Mouse (Mus musculus): ENCODE results near the gene Wnt2b.

Gene Wnt2b

DNA sequence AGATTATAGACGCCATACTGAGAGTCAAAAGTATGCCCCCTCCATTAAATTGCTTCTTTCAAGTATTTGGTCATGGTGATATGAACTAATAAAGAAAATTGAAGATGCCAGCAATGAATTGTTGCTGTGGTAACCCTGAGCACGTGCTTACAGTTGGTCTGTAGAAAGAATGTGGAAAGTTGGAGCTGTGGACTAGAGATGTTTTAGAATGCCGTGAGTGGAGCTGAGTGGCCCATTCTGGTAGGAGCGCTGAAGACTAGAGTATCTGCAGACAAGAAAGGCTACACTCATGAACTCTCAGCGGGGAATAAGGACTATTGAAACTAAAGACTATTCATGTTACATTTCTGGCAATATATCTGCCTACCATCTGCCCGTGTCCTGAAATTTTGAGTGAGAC is 52.5 kb downstream of the Wnt2b start:
- in situ Hi-C loops (cut with MboI; ENCODE audit: unreplicated experiment in 2 of 2), result no loop called here

DNA sequence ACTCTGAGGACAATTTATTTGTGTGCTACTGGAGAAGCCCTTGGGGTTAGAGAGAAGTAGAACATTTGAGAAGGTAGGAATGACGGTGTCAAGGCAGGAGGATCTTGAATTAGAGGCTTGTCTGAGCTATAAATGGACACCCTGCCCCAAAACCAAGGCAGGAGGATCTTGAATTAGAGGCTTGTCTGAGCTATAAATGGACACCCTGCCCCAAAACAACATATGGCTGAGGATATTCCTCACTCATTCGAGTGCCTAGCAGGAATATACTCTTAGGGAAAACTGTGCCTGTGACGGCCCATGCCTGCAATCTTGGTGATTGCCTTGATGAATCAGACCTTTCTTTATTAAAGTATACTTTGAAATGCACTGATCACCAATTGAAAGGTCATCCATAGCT is 55.7 kb downstream of the Wnt2b start:
- in situ Hi-C loops (cut with MboI; ENCODE audit: unreplicated experiment in 2 of 2), result no loop called here

DNA sequence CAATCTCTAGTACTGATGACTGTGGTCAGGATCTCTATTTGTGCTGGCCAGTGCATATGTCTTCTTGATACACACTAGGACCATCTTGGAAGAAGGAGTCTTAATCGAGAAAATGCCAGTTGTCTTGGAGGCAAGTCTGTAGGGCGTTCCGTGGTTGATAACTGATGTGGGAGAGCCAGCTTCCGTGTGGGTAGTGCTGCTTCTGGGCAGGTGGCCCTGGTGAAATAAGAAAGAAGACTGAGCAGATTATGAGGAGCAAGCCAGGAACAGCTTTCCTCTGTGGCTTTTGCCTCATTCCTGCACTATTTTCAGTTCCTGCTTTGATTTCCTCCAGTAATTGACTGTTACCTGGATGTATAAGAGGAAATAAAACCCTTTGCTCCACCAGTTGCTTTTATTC is 56.3 kb downstream of the Wnt2b start:
- in situ Hi-C loops (cut with MboI; ENCODE audit: unreplicated experiment in 2 of 2), result no loop called here

DNA sequence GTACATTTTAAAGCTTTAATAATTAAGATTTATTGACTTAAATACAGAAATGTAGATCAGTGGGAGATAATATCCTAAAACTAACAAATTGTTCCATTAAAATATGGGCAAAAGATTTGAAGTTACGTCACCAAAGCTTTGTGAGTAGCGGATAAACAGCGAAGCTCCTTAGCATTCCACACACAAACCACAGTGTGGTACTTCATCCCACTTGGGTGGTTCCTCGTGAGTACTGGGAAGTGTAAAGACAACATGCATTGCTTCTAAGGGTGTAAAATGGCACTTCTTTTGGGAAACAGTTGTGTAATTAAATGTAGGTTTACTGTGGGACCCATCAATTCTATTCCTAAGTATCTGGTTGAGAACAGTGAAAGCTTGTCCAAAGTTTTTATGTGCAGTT is 60.6 kb downstream of the Wnt2b start:
- in situ Hi-C loops (cut with MboI; ENCODE audit: unreplicated experiment in 2 of 2), result no loop called here

DNA sequence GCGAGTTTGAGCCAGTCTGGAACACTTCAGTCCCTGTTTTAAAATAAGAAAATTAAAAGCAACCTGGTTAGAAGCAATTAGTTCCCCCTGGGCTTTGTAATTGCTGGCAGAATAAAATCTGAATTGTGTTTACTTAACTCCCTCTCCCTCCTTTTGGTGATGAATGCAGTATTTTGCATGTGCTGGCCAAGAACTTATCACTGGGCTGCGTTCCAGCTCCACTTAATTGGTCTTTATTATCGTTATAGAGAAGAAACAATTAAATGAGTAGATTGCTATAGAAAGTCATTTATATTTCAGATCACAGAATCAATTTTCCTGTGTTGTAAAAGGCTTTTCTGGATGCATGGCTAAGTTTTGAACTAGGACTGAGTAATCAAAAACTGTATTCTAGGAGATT is 65.6 kb downstream of the Wnt2b start:
- in situ Hi-C loops (cut with MboI; ENCODE audit: unreplicated experiment in 2 of 2), result no loop called here
